Mouse (Mus musculus) spleen, postnatal 36 days (tissue): ENCODE measurements around the gene Gm17535.
"Not testable (repeated sequence)": the region's sequence is repeated elsewhere in the genome, so short reads cannot be mapped to it uniquely, and the experiment has no call there.

ENCODE experiments used
- DNase-seq, 2 experiments: peaks; one replicate each; pipeline ENCODE4 v3.0.0; 2022; ENCODE audit warnings: low spot score in 2 of 2, mixed read lengths in 1 of 2

The Gm17535 gene

DNA sequence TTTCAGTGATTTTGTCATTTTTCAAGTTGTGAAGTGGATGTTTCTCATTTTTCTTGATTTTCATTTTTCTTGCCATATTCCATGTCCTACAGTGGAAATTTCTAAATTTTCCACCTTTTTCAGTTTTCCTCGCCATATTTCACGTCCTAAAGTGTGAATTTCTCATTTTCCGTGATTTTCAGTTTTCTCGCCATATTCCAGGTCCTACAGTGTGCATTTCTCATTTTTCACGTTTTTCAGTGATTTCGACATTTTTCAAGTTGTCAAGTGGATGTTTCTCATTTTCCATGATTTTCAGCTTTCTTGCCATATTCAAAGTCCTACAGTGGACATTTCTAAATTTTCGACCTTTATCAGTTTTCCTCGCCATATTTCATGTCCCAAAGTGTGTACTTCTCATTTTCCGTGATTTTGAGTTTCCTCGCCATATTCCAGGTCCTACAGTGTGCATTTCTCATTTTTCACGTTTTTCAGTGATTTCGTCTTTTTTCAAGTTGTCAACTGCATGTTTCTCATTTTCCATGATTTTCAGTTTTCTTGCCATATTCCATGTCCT lies 9.4 kb upstream of the Gm17535 start, which contains the start of gene Gm10717:
Gm10717 (plus strand) TSS at position 506 of the 556 bp plus-strand sequence.
- DNase-seq = peak; percentile 74 to 85

DNA sequence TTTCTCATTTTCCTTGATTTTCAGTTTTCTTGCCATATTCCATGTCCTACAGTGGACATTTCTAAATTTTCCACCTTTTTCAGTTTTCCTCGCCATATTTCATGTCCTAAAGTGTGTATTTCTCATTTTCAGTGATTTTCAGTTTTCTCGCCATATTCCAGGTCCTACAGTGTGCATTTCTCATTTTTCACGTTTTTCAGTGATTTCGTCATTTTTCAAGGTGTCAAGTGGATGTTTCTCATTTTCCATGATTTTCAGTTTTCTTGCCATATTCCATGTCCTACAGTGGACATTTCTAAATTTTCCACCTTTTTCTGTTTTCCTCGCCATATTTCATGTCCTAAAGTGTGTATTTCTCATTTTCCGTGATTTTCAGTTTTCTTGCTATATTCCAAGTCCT lies 8.7 kb upstream of the Gm17535 start:
- DNase-seq = peak; percentile 88 to 91

- DNase-seq = not testable (repeated sequence)
Measured at GRCm38 (mm10) chr9:3026136-3026535, 8.3 kb upstream of the Gm17535 start.

- DNase-seq = not testable (repeated sequence)
Measured at GRCm38 (mm10) chr9:3026741-3027140, 7.7 kb upstream of the Gm17535 start.

- not testable (repeated sequence) for DNase-seq
Measured at GRCm38 (mm10) chr9:3027200-3027599, 7.2 kb upstream of the Gm17535 start.

DNA sequence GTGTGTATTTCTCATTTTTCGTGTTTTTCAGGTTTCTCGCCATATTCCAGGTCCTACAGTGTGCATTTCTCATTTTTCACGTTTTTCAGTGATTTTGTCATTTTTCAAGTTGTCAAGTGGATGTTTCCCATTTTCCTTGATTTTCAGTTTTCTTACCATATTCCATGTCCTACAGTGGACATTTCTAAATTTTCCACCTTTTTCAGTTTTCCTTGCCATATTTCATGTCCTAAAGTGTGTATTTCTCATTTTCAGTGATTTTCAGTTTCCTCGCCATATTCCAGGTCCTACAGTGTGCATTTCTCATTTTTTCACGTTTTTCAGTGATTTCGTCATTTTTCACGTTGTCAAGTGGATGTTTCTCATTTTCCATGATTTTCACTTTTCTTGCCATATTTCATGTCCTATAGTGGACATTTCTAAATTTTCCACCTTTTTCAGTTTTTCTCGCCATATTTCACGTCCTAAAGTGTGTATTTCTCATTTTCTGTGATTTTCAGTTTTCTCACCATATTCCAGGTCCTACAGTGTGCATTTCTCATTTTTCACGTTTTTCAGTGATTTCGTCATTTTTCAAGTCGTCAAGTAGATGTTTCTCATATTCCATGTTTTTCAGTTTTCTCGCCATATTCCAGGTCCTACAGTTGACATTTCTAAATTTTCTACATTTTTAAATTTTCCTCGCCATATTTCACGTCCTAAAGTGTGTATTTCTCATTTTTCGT lies 5.0 kb upstream of the Gm17535 start:
- peak; percentile 66 to 73 for DNase-seq

- not testable (repeated sequence) for DNase-seq
Measured at GRCm38 (mm10) chr9:3030677-3031318, 3.6 kb upstream of the Gm17535 start.

- not testable (repeated sequence) for DNase-seq
Measured at GRCm38 (mm10) chr9:3036577-3036976, 2.2 kb downstream of the Gm17535 start, which contains the start of gene Gm10715. TSS of gene Gm10715 (plus strand) at chr9:3036877.

- not testable (repeated sequence) for DNase-seq
Measured at GRCm38 (mm10) chr9:3038161-3038560, 3.8 kb downstream of the Gm17535 start.
